Mouse (Mus musculus) adrenal gland, postnatal 36 days (tissue): ENCODE measurements around the gene Pip4p1. TPM values are rescaled to one million over a fixed set of nuclear protein-coding genes. Genes with fewer than 3 reads are reported as not detected.
A peak's percentile ranks its signal among the peaks of the same experiment; 100 is the strongest.

Experiments used
- DNase-seq, 2 experiments: peaks; one replicate each; pipeline ENCODE4 v3.0.0; 2021; ENCODE audit warnings: mixed read lengths in 1 of 2
- total RNA-seq, 2 experiments: library from RNA; stranded (reverse); gene quantifications; 2 replicates each; pipeline ENCODE4 v1.2.3; 2021

The Pip4p1 gene
- total RNA-seq, 2 experiments from 2014 or later = 58.5 to 65.6 TPM

DNA sequence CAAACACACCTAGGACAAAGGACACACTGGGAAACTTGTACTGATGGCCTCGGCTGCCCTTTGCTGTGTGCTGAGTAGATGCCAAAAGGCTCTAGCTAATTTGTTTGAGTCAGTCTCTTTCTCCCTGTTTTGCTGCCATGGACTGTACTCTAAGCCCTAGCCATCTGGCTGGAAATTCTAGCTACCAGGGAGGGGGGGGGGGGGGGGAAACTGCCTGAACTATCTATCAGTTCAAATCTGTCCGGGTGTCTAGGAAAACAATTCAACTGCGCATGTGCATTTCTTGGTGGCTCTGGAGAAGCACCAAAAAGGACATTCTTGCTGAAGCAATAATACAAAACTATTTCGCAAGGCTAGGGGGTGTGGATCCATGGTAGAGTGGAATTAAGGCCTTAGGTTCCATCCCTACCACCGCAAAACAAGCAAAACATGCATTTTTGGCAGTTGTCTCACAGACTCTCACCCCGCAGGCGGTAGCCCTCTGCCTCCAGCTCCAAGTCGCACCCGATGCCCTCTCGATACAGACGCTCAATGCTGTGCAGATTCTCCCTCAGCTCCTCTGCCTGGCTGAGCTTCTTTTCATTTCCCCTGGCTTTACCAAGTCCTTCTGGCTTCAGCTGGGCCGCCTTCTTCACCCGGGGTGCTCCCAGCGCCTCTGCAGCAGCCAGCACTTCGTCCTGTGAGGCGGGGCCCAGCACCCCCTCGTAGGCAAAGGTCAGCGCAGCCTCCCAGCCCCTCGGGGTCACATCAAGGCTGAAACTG lies 34.5 kb downstream of the Pip4p1 start:
- peak; percentile 58 to 67 for DNase-seq

GRCm38 (mm10) chr14:50895407-50895806 lies 35.2 kb downstream of the Pip4p1 start:
- no peak for DNase-seq

DNA sequence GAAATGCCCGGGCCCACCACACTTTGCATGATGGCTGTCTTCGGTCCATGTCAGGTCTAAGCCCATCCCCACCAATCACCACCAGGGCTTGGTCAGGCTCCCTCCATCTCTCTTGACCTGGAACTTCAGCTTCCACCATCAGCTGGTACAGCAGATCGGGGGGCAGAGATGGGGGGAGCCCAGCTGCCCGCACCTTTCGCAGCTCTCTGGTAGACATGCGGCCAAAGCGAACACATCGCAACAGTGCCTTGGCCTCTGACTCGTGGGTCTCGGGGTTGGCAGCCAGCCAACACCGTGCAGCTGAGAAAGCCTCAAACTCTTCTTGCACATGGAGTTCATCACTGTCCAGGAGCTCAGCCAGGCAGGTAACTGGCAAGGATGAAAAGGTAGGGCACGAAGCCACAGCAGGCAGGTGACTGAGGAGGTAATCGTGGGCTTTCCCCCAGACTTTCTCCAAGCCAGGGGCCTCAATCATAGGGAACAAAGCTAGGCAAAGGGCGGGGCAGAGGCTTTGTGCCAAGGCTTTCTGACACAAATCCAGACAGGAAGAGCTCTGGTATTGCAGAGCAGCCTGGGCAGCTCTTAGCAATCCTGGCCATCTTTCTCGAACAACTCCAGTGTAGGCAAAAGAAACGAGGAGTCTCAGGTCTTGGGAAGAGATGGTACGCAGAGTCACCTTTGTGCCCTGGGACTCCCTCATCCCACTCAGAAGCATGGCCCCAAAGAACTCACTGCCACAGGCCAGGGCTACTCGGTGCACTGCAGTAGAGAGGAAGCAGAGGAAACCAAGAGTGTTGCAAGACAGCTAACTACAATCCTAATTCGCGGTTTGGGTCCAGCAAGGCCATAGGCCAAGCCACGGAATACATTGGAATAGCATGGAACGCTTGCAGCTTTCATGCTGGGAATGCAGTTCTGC lies 37.9 kb downstream of the Pip4p1 start:
- peak; percentile 53 for DNase-seq

DNA sequence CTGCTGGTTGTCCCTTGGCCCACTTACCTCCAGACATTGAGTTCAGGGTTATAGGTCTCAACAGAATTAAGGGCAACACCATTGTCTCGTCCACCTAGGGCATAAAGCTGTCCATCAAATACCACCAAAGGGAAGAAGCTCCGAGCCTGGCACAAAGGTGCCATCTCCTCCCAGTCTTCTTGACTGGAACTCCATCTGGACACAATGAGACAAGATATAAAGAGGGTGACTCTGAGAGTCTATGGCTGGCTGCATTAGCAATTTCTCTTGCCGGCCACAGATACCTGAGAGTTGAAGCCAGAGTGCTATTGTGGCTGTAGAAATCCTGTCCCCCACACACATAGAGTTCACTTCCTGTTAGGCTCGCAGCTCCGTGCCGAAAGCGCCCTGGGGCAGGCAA lies 38.6 kb downstream of the Pip4p1 start:
- DNase-seq = no peak

DNA sequence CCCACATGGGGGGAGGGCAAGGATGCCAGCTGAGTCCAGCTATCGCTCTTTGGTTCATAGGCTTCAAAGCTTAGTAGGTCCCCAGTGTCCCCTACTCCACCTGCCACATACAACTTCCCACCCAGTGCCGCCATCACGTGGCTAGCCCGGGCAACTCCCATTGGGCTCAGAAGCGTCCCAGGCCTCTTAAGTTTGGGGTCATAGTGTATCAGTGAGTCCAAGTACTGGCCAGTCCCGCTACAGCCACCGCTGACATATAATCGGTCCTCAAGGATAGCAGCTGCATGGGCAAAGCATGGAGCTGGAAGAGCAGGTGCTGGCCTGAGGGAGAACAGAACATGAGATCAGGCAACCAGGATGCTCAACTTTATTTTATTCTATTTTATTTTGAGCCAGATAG lies 39.0 kb downstream of the Pip4p1 start:
- DNase-seq = no peak

- DNase-seq = no peak
Observed at GRCm38 (mm10) chr14:50876236-50876950, 54.3 kb downstream of the Pip4p1 start.

Other genes starting within 250 kb of the Pip4p1 start
- not detected for gene Olfr747, start 237.7 kb downstream of the Pip4p1 start, total RNA-seq
- not detected for gene Olfr748, start 223.5 kb downstream of the Pip4p1 start, total RNA-seq
- not detected for gene Olfr749, start 185.8 kb downstream of the Pip4p1 start, total RNA-seq
- 10 to 100 TPM; 30.8 to 46.9 TPM for gene Ttc5, start 145.3 kb downstream of the Pip4p1 start, total RNA-seq
- gene Ccnb1ip1, start 123.1 kb downstream of the Pip4p1 start, total RNA-seq = not detected
- 10 to 100 TPM; 24.1 to 24.4 TPM for gene Parp2, start 123.0 kb downstream of the Pip4p1 start, total RNA-seq
- 10 to 100 TPM; 18.2 to 21.6 TPM for gene Tep1, start 60.3 kb downstream of the Pip4p1 start, total RNA-seq
- gene Klhl33, start 33.3 kb downstream of the Pip4p1 start, total RNA-seq = under 1 TPM; 0.50 to 0.63 TPM
- gene Osgep, start 6.0 kb downstream of the Pip4p1 start, total RNA-seq = 10 to 100 TPM; 42.9 to 57.8 TPM
- gene Apex1, start 5.9 kb downstream of the Pip4p1 start, total RNA-seq = 10 to 100 TPM; 61.0 to 89.4 TPM
- 10 to 100 TPM; 43.1 to 45.2 TPM for gene Pnp, start 226 bp upstream of the Pip4p1 start, total RNA-seq
- gene Gm49342, start 13.7 kb upstream of the Pip4p1 start, total RNA-seq = 10 to 100 TPM; 37.6 to 46.1 TPM
- gene Pnp2, start 25.1 kb upstream of the Pip4p1 start, total RNA-seq = 1 to 10 TPM; 2.1 to 2.9 TPM
- gene Rnase10, start 76.9 kb upstream of the Pip4p1 start, total RNA-seq = under 1 TPM; 0.23 to 0.26 TPM
- gene Rnase9, start 111.0 kb upstream of the Pip4p1 start, total RNA-seq = not detected
- not detected for gene Rnase11, start 119.3 kb upstream of the Pip4p1 start, total RNA-seq
- gene Rnase12, start 126.8 kb upstream of the Pip4p1 start, total RNA-seq = not detected
- gene Olfr750, start 143.6 kb upstream of the Pip4p1 start, total RNA-seq = not detected
- 10 to 100 TPM; 40.6 to 52.3 TPM for gene Rnase4, start 160.2 kb upstream of the Pip4p1 start, total RNA-seq
- 1 to 10 TPM; 5.5 to 5.8 TPM for gene Ang, start 160.3 kb upstream of the Pip4p1 start, total RNA-seq
- not detected for gene Eddm3b, start 183.6 kb upstream of the Pip4p1 start, total RNA-seq
- 1 to 10 TPM in 1 of 2 experiments, under 1 TPM in 1; 0.46 to 1.4 TPM for gene Rnase6, start 193.1 kb upstream of the Pip4p1 start, total RNA-seq
- not detected for gene Rnase1, start 215.9 kb upstream of the Pip4p1 start, total RNA-seq
- gene Rnase2b, start 231.4 kb upstream of the Pip4p1 start, total RNA-seq = not detected